10 mouse cellular contexts compared by ENCODE assay signal in the genomic region with DNA sequence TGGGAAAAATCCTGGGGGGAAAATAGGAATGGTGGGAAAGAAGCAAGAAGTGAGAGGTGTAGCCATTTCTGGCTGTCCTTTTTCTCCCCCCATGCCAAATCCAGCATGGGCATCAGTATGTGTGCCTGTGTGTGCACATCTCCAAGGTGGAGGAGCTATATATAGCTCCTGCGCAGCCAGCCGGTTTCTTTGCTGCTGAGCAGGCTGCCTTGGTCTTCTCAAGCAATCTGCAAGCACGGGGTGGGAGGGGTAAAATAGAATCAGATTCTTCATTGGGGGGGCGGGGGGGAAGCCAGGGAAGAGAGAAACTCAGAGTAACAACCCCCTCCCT. TPM values are rescaled to one million over a fixed set of nuclear protein-coding genes. Genes with fewer than 3 reads are reported as not detected.
A peak's percentile ranks its signal among the peaks of the same experiment; 100 is the strongest.
DNase-seq lines count a peak whose midpoint lies in the region; ATAC-seq and TF ChIP-seq lines count a peak whose summit lies in the region.
"Had no signal": no experiment of that assay in that cellular context is flagged by ENCODE, and none has a peak within 500 bp of the region (broad histone marks: within the 10 kb centered on the region; RNA-seq: fewer than 3 reads in every experiment).

No protein-coding gene starts in this region.

- peaks cover 8% of the 10 kb centered on the region; the same call in 1 of the 2 replicates for H3K4me1 ChIP-seq in heart, embryonic 12.5 days (replicated peaks)
- H3K4me1 ChIP-seq in midbrain, embryonic 10.5 days, result peaks cover 19% of the 10 kb centered on the region
- H3K4me1 ChIP-seq in kidney, adult 2 months (ENCODE audit: control insufficient read depth, insufficient read depth, low read length), result no peaks in the 10 kb centered on the region
- H3K4me1 ChIP-seq: liver, embryonic 15.5 days had no signal

- H3K9ac ChIP-seq in heart, embryonic 12.5 days, result no peak overlapping the region
- H3K9ac ChIP-seq: liver, embryonic 15.5 days had no signal

- TF ChIP-seq CTCF in kidney, adult 2 months (conservative IDR thresholded peaks at IDR 0.05; ENCODE audit: insufficient read depth, insufficient read length, low read depth, low read length), result no peak

- no peak overlapping the region for H3K27ac ChIP-seq in heart, embryonic 12.5 days (ENCODE audit: poor library complexity, severe bottlenecking)
- H3K27ac ChIP-seq in midbrain, embryonic 10.5 days (replicated peaks), result no peak overlapping the region
- H3K27ac ChIP-seq in kidney, adult 2 months (ENCODE audit: insufficient read depth, low read depth, low read length), result no peak overlapping the region
- H3K27ac ChIP-seq: liver, embryonic 15.5 days had no signal

- peak overlapping the region; percentile 87 for H3K4me2 ChIP-seq in heart, embryonic 12.5 days

- peaks cover 24% of the 10 kb centered on the region for H3K27me3 ChIP-seq in heart, embryonic 12.5 days (replicated peaks)
- peaks cover 27% of the 10 kb centered on the region for H3K27me3 ChIP-seq in midbrain, embryonic 10.5 days (ENCODE audit: low read depth, poor library complexity, severe bottlenecking)
- no peaks in the 10 kb centered on the region; the same call in 1 of the 2 replicates for H3K27me3 ChIP-seq in kidney, adult 2 months (replicated peaks; ENCODE audit: control insufficient read depth, insufficient read depth, low read length)

- no peaks in the 10 kb centered on the region for H3K36me3 ChIP-seq in heart, embryonic 12.5 days
- H3K36me3 ChIP-seq in midbrain, embryonic 10.5 days, result no peaks in the 10 kb centered on the region
- no peaks in the 10 kb centered on the region for H3K36me3 ChIP-seq in kidney, adult 2 months (ENCODE audit: control insufficient read depth, insufficient read depth, low read length)
- H3K36me3 ChIP-seq: liver, embryonic 15.5 days had no signal

- no peak for DNase-seq in heart, adult 9 months (ENCODE audit: low spot score in 2 of 2)
- DNase-seq in brain, adult 2 months (ENCODE audit: low read depth, low spot score), result peak; percentile 94
- DNase-seq in frontal cortex, postnatal 14 days (ENCODE audit: low spot score in 2 of 2), result peak; percentile 40 to 51
- DNase-seq in midbrain, embryonic 10.5 days (ENCODE audit: low spot score), result no peak
- DNase-seq in gastrocnemius, adult 8-10 months (ENCODE audit: low spot score in 2 of 2), result no peak
- no peak for DNase-seq in MN1 (ENCODE audit: low spot score)
- no peak for DNase-seq in kidney, adult 2 months

- H3K4me3 ChIP-seq in heart, embryonic 12.5 days, result peak overlapping the region; percentile 55
- H3K4me3 ChIP-seq in midbrain, embryonic 10.5 days, result peak overlapping the region; percentile 76
- H3K4me3 ChIP-seq in kidney, adult 2 months (ENCODE audit: insufficient read depth, low read depth, low read length), result no peak overlapping the region
- H3K4me3 ChIP-seq: liver, embryonic 15.5 days had no signal

- TF ChIP-seq POLR2A in kidney, adult 2 months (IDR thresholded peaks at IDR 0.05; ENCODE audit: low read depth, low read length), result no peak

- H3K9me3 ChIP-seq in heart, embryonic 12.5 days (replicated peaks), result no peaks in the 10 kb centered on the region
- H3K9me3 ChIP-seq in midbrain, embryonic 10.5 days (replicated peaks), result no peaks in the 10 kb centered on the region
- H3K9me3 ChIP-seq: liver, embryonic 15.5 days had no signal

- 7% methylated on average over 4 of the region's 4 CpGs for WGBS in heart, embryonic 12.5 days
- WGBS in midbrain, embryonic 10.5 days, result 25% methylated on average over 4 of the region's 4 CpGs
- WGBS in kidney, adult 2 months, result 13% methylated on average over 4 of the region's 4 CpGs

- ATAC-seq in heart, embryonic 12.5 days (ENCODE audit: insufficient number of reproducible peaks, low FRiP score), result no peak

RNA-seq across cellular contexts. Expression of a gene that starts 1.1 kb away (rescaled TPM):
- 0.46 and 0.65 TPM in 2 replicates for polyA plus RNA-seq in heart, embryonic 12.5 days (2016; fragmentation: Nextera tagmentation; extraction: Ambion mirVana)
- 4.0 and 5.2 TPM in 2 replicates for polyA plus RNA-seq in midbrain, embryonic 10.5 days (2016; fragmentation: Nextera tagmentation; extraction: Ambion mirVana)
- total RNA-seq in gastrocnemius, adult 8-10 months (2022), result under 1 TPM; 0.13 to 0.19 (median 0.15) TPM
- 1.4 and 2.1 TPM in 2 replicates for polyA plus RNA-seq in kidney, adult 2 months (2012; rRNA removed)
- polyA plus RNA-seq: C2C12 had no signal

Comparison
In these comparisons a context has a peak if more than half of its experiments do, and no peak if none do; other contexts are left out.
1. DNase-seq: peak in brain, adult 2 months (single experiment) and frontal cortex, postnatal 14 days (2 of 2); none in heart, adult 9 months (0 of 2), midbrain, embryonic 10.5 days (single experiment), gastrocnemius, adult 8-10 months (0 of 2), MN1 (single experiment) and kidney, adult 2 months (single experiment).